Mouse (Mus musculus): Measurements from ENCODE around the gene Slc2a5. TPM values are rescaled to one million over a fixed set of nuclear protein-coding genes. Genes with fewer than 3 reads are reported as not detected.

Slc2a5 gene
- total RNA-seq (2021), result 1 to 10 TPM; 3.7 to 8.5 TPM
- long read RNA-seq, experiment 1, partial matches to known transcripts, result 13 of 14 reads
- long read RNA-seq, experiment 1, other reads (novel, unspliced or antisense), result 1 of 14 reads
- long read RNA-seq, experiment 2, partial matches to known transcripts, result 4 of 5 reads
- long read RNA-seq, experiment 2, other reads (novel, unspliced or antisense), result 1 of 5 reads

DNA sequence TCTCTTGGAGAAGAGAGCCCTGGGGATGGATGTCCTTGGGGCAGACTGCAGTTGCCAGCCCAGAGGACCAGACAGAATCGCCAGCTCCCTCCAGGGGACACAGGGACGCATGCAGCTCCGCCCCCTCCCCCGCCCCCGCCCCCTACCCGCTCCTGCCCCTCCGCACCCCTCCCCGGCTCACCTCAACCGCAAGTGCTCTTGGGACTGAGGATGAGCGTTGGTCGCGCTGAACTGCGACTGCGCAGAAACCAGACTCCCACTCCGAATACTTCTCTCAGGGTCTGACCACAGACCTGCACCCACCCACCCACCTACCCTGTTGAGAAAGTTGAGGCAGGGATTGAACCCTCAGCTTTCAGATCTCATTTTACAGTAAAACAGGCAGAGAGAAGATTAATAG, at the start of gene Slc2a5:
Slc2a5 (plus strand) TSS at position 229 of the 400 bp plus-strand sequence.
- DNase-seq, result no peak

DNA sequence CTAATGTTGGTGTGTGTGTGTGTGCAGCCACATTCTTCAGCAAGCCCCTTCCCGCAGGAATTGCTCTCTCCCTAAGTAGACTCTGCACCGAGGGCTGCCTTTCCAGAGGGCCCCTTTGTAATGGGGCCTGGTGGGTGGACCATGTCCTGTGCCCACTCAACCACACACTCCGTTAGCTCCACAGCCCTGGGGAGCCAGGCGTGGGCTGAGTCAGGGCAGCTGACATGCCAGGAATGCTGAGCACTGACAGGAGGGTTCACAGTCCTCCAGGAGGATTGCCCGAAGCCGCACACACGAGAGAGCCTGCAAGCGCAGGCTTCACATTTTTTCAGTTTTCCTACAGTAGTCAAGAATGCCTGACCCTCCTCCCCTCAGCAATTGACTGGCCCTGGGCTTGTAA, 48.9 kb upstream of the Slc2a5 start:
- no peak for DNase-seq

DNA sequence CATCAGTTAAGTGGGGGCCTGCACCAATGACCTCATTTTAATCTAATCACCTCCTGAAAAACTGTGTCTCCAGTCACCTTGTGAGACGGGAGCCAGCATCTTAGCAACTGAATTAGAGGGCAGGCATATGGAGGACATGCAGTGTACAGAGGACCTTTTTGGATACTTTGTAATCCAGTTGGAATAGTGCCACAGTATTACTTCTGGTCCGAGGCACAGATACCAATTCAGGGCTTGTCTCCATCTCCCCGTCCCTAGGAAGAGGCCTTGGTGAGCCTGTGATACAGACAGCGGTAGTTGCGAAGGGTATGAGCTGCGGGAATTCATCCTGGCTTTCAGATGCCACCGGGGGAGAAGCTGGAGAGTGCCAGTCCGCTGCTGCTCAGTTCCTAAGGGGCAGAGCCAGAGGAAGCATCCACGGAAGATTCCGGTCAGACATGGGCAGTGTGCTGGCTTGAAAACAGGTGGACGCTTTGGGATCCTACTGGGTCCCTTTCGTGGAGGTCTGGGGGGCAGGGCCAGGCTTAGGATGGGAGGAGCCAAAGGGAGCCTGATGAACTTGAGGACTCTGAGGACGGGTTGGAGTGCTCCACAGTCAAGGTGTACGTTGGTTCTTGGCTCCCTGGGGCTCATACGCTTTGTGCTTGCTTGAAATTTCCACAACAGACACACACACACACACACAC, 46.5 kb upstream of the Slc2a5 start:
- DNase-seq, result no peak

DNA sequence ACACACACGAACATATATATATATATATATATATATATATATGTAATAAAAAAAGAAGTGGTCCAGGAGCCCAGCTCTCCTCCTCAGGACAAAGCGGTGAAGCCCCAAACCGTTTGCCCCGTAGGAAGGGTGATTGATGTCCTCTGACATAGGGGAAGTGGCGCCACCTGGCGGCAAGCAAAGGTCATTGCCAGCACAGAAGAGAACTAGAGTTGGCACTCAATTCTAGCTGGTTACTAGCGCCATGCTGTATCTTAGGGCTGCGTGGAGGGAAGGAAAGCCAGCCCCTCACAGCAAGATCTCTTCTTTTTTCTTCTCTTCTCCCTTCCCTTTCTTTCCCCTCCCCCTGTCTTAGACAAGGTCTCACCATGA, 46.0 kb upstream of the Slc2a5 start:
- peak; percentile 70 to 76 for DNase-seq

DNA sequence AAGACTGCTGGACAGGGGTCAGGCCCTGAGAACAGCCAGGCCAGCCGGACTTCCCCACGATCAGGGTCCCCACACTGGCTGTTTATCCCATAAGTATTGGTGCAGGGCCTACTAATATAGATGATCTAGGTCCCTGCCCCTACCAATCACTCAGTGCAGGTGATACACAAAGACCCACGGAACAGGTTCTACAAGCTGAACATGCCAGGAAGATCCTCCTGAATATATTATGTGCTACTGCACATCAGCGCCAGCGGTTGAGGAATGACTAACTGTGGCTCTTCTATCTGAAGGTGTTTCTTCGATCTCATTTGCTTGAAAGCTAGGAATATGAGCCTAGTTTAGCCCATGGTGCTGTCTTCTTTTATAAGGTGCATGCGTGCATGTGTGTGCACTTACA, 43.7 kb upstream of the Slc2a5 start:
- DNase-seq, result no peak

DNA sequence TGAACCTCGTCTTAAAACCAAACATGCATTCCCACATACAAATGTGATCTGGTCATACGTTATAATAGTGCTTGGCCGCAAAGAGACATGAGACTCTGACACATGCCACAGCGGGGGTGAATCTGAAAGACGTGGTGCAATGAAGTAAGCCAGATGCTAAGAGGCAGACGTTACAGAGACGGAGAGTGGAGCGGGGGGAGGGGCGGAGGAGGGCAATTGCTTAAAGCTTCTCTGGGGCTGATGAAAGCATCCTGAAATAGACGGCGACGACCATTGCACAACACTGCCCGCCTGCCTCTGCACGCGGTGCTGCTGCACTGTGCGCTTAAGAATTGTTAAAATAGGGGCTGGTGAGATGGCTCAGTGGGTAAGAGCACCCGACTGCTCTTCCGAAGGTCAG, 42.9 kb upstream of the Slc2a5 start:
- peak in 1 of 2 experiments; percentile 20 for DNase-seq

DNA sequence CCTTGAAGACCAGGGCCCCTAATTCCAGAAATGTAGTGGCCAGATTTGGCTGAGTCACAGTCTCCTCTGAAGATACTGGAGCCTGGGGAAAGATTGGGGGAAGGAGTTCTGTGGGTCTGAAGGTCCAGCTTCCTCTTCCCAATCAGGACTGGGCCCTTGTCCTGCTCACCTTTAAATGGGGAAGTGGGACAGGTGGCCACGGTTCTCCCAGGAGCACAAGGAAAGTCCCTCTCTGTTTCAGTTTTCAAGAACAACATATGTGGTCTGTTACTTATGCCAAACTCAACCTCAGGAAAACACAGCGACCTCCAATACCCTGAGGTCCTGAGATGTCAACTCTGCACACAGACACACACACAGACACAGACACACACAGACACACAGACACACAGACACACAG, 40.4 kb upstream of the Slc2a5 start:
- DNase-seq, result no peak

DNA sequence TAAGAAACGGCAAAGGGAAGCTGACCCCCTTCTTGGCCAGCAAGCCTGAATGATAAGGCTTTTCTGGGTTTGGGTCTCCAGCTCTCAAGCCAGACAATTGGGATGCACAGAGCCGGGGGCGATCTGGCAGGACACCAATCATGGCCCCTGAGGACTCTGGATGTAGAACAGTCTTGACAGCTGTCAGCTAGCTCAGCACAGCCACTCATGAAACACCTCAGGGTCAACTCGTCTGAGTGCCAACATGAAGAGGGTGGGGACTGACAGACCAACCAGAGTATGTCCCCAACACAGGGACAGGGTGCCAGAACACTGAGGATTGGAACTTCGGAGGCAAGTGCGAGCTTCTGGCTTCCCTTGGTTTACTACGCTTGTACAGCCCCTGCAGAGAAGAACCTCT, 39.8 kb upstream of the Slc2a5 start:
- DNase-seq, result no peak

DNA sequence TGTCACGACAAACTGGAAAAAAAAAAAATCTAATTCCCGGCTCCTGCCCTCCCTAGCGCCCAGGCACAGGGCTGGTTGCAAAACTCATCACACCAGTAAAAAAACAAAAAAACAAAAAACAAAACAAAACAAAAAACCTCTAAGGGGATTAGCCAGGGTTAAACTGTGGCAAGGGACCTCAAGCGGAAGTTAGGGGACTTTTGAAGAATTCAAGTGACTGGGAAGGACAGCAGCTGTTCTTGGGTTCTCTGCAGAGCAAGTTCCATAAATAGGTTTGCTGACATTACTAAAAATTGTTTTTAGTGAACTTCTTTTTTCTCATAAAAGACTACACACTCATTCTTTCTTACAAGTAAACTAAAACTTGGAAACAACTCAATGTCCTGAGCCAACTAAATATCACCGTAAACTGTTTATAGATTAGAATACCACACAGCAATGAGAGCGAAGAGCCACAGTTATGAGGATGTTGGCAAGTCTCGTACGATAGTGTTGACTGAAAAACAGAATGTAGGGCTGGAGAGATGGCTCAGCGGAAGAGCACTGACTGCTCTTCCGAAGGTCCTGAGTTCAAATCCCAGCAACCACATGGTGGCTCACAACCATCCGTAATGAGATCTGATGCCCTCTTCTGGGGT, 38.6 kb upstream of the Slc2a5 start:
- DNase-seq, result no peak

DNA sequence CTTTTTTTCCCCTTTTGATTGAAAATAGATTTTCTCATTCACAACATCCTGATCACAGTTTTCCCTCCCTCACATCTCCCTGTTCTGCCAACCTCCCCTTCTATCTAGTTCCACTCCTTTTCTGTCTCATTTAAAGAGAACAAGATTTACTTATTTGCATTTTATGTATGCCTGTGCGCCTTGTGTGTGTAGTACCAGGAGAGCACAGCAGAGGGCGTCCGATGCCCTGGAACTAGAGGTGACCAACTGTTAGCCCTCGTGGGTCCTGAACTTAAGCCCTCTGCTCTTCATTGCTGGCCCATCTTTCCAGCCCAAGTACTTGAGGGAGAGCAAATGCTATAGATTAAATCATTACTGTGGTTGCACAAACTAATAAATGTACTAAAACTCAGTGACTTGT, 33.7 kb upstream of the Slc2a5 start:
- no peak for DNase-seq

DNA sequence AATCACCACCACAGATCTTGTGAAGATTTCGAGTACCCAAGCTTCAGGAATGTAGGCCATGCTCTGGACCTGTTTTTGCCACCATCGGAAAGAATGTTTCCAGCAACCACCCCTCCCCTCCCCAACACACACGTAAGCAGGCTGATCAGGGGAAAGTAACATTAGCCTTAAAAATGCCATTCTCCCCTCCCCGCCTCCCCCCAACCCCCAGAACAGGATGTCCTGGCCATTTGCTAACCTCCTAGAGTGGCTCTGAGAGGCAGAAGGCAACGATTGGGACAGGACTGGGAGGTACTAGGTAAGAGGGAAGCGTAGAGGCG, 32.3 kb upstream of the Slc2a5 start:
- no peak for DNase-seq

DNA sequence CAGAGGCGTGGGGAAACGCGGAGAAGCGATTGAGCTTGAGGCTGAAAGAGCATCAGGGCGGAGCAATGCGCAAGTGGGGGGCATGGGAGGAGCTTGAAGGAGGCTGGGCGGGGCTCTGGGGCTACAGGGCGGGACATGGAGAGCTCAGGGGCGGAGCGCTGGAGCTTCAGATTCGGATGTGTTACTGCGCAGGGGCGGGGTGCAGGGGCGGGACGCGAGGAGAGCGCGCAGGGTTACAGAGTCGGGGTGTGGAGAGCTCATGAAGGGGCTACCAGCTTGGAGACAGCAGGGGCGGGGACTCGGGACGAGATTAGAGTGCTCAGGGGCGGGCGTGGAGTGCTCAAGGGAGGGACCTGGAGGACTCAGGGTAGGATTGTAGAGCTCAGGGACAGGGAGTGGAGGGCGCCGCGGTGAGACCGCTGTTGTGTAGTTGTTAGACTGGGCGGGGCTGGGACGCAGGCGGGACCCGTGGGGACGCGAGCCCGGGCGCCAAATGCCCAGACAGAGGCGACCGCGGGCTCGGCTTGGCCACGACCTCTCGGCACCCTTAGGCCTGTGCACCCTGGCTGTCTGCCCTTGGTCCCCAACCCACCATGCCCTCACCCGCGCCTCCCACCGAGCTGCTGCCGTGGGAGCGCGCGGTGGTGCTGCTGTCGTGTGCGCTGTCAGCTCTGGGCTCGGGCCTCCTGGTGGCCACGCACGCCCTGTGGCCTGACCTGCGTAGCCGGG, 31.8 kb upstream of the Slc2a5 start, which contains the start of gene Gpr157:
Gpr157 (plus strand) TSS at position 205 of the 729 bp plus-strand sequence.
- peak; percentile 95 to 96 for DNase-seq

DNA sequence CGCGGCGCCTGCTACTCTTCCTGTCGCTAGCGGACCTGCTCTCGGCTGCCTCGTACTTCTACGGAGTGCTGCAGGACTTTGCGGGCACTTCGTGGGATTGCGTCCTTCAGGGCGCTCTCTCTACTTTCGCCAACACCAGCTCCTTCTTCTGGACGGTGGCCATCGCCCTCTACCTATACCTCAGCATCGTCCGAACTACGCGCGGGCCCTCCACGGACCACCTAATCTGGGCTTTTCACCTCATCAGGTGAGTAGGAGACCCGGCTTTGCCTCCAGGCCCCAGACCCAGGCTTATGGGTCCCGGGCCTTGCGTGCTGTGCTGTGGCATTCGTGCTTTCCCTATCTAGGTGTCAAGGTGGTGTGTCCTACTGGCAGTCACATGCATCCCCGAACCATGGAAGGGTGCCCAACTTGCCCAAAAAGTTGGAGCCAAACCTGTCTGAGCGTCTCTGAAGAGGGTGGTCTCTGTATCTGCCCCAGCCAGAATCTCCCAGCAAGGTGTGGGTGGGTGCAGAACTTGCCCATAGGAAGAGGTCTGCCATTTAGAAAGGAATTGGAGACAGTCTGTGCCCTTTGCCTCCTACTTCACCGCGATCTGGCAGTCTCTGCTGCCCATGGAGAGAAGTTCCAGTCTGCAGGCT, 31.1 kb upstream of the Slc2a5 start:
- no peak for DNase-seq

DNA sequence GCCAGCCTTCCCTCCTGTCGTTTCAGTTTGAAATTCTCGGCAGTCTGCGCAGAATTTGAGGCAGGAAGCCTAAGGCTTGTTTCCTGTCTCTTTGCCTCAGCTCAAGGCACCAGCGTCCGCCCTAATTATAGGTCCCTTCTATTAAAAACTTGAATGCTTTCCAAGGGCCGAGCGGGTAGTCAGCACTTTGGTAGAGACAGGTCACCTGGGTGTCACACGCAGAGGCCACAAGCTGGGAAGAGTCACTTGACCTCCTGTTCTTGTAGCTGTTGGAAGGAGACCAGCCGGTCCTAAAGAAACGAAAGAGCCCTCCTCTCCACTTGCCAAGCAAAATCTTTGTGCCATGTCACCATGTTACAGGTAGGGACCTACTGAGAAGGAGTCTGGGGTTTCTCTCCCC, 30.0 kb upstream of the Slc2a5 start:
- no peak for DNase-seq

DNA sequence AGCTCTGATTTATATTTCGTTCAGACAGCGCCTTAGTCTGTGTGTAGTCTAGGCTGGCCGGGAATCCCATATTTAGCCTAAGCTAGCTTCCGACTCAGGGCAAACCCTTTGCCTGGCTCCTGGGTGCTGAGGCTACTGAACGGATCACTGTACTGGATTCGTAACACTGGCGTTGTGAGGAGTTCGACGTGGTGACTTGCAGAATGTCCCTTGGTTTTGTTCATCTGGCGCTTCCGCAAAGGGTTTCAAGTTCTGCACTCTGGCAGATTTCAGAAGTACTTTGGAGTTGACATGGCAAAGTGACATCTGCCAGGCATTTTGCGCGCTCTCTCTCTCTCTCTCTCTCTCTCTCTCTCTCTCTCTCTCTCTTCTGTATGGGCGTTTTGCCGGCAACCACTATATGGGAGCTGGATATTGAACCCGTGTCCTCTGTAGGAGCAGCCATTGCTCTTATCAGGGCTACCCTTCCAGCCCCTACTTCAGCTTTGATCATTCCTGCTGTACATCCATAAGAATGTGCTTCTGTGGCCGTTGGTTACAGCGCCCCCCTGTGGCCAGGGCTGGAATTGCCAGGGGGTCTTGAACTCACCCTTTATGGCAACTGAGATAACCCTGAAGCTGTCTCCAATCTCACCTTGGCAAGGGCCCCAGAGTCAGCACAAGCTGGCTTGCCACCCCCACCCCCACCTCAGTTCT, 27.0 kb upstream of the Slc2a5 start:
- DNase-seq, result peak; percentile 60 to 63

DNA sequence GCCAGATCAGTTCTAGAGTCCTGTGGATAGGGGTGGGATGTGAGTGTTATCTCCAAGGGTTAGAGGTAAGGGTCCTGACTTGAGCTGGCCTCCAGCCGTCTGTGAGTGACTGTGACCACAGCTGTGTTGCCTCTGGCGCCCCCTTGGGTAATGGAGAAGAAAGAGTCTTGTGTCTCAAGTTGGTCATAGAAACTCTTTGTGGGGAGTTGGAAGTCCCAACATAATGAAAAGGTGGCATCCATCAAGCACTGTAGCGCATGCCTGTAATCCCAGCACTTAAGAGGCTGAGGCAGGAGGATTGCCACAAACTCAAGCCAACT, 26.5 kb upstream of the Slc2a5 start:
- peak in 1 of 2 experiments; percentile 18 for DNase-seq

DNA sequence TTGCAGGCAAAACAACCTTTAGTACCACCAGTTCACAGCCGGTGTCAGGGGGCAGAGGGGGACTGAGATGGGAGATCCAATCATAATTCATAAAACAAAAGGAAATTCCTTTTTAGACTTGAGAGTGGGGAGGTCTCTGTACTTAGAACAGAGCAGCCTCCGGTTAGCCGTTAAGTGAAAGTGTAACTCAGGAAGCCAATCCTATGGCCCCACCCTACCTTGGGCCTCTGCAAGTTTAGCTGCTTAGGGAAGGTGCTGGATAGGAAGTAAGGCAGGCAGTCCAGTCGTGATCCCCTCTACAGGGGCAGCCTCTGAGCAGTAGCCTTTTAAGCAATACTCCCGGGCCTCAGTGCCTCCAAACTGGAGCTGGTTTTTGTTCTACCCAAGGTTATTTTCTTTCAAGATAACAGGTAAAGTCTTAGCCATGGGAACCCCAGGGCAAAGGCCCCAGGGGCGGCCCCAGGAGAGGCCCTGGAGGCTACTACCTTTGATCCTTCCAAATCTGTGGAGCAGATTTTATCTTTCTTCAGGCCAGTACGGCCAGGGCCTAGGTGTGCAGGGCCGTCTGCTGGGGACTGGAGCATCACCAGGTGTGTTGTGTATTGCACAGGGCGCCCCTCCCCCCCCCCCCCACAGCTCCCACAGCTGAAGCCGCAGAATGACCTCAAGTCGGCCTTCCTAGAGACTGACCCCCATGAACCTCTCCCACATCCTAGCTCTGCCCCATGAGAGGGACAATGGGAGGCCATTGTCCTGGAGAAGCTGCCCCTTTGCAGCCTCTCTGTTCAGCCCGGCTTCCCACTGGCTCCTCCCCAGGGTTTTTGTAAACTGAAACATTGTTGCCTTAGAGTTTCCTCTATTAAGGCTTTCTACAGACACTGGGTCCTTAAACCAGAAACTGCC, 25.3 kb upstream of the Slc2a5 start:
- no peak for DNase-seq

DNA sequence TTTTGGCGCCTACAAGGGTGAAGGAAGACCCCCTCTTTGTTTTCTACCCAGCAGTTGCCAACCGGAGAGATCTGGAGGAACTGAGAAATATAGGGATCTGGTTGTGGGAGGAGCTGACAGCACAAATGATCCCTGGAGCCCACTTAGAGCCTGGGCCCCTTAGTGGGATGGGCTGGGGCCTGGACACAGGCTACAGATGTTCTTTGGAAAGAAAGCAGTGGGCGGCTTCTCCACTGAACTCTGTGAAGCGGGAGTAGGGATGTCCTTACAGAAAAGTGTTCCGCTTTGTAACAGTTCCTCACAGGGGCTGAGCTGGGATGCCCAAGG, 24.7 kb upstream of the Slc2a5 start:
- no peak for DNase-seq

DNA sequence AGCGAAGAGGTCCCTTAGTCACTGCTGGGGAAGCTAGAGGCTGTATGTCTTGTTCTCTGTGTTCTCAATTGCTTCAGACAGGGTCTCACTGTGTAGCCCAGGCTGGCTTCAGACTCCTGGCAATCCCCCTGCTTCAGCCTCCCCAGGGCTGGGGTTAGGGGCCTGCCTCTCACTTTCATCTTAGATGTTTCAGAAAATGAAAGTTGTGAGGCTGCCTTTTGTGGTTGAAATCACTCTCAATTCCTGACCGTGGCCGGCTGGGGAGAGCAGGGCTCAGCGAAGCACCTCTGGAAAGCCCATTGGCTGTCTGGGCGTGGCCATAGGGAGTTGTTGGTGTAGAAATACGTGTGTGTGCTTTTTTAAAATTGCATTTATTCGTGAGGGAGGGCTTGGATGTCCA, 22.8 kb upstream of the Slc2a5 start:
- no peak for DNase-seq

DNA sequence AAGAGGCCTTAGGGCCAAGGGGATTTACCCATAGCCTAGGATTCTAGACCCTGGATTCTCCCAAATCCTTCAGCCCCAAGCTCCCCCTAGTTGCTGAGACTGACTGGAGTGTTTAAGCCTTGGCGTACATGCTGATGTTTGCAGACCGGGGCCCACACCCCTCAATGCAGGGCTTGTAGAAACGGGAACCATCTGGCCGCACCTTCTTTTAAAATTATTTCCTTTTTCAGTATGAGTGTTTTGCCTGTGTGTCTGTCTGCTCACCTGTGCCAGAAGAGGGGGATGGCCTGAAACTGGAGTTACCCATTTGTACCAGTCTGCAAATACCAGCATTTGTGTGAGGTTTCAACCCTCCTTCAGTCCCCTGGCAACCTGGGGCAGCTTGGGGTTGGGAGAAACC, 21.2 kb upstream of the Slc2a5 start:
- DNase-seq, result no peak

DNA sequence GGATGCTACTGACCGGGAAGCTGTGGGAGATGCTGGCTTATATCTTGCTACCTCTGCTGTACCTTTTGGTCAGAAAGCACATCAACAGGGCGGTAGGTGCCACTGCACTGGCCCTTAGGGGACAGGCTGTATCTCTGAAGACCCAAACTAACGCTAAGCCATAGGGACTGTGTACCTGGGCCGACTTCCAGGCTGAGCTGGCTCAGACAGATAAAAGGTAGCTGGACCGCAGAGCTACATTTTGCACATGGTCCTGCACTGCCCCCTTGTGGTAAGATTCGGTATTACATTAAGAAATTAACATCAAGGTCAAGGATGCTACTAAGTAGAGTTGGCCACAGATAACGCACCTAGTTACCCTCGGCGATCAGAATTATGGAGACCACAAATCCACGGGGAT, 20.2 kb upstream of the Slc2a5 start:
- DNase-seq, result peak; percentile 47 to 71

All from adrenal gland, postnatal 36 days (tissue).